Mouse (Mus musculus) adrenal gland, postnatal 10 days (tissue): ENCODE data around the gene Iffo2. TPM values are rescaled to one million over a fixed set of nuclear protein-coding genes. Genes with fewer than 3 reads are reported as not detected.
A peak's percentile ranks its signal among the peaks of the same experiment; 100 is the strongest.

Experiments
- DNase-seq: peaks from one replicate; pipeline ENCODE4 v3.0.0; 2021; ENCODE audit warnings: mixed read lengths
- total RNA-seq, 2 experiments: library from RNA; stranded (reverse); gene quantifications; 2 replicates each; pipeline ENCODE4 v1.2.3; 2021

Iffo2 gene
- total RNA-seq, 2 experiments from 2014 or later: 16.4 to 17.5 TPM

GRCm38 (mm10) chr4:139582346-139582745, 52.0 kb downstream of the Iffo2 start:
- DNase-seq: no peak

GRCm38 (mm10) chr4:139582903-139583302, 52.6 kb downstream of the Iffo2 start:
- DNase-seq: no peak

DNA sequence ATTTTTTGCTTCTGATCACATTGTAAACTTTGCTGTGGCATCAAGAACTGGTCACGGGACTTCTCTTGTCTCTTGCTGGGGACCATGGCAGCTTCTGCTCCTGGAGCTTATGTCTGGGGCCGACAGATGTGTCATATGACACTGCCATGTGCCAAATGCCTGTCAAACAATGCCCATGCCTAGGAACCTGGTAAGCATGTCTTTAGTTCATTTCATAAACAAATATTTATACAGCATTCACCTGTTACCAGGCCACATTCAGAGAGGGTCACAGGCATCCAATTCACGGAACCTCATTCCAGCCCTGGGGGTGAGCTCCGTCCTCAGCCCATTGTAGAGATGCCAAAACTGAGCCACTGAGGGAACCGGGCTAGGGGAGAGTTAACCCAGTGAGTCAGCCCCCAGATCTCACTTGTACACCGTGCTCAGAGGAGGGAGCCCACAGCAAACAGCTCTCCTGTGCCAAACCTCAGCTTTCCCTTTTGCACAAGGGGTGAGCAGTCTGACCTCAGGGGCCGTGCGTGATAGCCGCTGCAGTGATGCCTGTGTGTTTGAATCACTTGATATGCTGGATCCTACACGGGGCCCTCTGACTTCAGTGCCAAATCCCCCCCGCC, 53.4 kb downstream of the Iffo2 start:
- no peak for DNase-seq

DNA sequence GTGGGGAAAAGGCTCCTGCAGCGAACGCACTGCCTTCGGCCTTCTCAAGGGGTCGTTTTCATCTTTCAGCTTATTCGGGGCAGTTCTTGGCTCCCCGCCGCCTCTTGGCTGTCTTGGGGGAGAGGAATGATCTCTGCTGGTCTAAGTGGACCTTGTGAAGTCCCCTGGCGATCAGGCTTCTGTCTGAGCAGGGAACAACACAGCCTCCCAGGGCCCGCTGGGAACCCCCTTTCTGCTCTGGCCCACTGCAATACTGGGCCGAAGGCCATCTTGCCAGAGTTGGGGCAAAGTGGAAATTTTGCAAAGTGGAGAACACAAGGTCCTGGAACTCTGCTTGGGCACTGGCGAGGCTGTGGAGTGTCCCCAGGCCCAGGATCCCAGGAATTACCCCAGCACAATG, 54.4 kb downstream of the Iffo2 start:
- DNase-seq: peak; percentile 74

- DNase-seq: peak; percentile 66
Measured at GRCm38 (mm10) chr4:139585713-139586112, 55.4 kb downstream of the Iffo2 start.

DNA sequence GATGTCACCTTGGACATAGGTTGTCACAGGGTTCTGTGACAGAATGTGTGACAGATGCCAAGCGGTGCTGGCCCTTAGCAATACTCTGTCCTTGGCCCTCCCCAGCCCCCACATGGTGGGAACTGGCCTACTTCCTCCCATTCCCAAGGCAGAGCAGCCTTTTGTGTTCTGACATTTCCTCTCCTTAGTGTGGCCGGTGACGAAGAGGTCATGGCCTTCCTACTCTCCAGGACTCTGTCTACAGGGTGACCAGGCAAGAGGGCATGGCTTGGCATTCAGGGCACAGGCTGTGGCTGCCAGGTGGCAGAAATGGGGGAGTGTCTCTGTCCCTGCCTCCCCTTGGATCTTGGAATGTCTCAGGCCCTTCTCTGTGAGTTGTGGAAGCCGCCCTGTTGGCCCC, 57.0 kb downstream of the Iffo2 start:
- peak; percentile 71 for DNase-seq

DNA sequence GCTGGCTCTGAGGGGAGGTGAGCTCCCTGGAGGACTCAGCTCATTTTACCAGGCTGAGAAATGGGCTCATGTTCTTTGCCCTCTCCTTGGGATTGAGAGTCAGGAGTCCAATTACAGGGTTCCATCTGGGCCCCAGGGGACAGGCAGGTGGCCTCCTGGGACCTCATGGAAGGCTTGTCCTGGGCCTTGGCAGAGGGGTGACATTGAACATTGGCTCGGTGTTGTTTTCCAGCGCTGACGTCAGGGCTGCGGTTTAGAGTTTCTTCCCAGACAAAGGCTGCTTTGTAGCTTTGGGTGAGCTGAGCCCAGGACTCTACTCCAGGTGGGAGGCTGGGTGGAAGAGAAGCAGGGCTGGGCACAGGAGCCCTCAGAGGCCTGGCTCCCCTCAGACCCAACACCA, 57.4 kb downstream of the Iffo2 start:
- peak; percentile 83 for DNase-seq

- no peak for DNase-seq
Measured at GRCm38 (mm10) chr4:139589351-139590027, 59.1 kb downstream of the Iffo2 start.

DNA sequence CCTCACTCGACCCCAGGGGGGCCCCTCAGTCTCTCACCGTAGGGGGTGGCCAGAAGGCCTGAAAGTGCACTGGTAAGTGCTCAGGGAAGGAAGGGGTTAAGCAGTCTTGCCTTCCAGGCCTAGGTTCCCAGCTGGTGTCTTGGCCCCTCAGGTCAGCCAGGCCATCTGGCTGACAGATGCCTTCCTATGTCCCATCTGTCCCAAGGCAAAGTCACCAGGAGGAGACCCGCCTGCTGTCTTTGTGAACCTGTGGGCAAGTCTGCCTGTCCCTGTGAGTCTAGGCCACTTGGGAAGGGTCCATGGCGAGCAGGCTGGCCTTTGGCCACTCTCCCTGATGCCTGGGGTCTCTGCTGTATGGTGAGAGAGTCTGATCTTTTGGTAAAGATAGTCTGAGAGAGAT, 60.1 kb downstream of the Iffo2 start:
- no peak for DNase-seq

DNA sequence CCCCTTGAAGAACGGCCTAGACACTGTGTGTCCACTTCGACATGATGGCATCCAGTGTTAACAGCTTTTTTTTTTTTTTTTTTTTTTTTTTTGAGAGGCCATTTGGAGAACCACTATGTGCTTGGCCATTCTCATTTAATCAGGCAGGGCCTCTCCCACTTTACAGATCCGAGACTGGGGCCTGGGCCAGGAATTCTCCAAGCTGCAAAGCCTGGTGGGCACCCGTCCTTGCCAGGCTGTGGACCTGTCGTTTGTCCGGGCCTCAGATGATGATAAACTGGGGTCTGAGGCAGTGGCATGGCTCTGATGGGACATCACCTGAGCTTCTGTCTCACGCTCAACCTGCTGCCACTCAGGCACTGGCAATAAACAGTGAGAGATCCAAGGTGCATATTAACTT, 62.5 kb downstream of the Iffo2 start:
- DNase-seq: no peak

DNA sequence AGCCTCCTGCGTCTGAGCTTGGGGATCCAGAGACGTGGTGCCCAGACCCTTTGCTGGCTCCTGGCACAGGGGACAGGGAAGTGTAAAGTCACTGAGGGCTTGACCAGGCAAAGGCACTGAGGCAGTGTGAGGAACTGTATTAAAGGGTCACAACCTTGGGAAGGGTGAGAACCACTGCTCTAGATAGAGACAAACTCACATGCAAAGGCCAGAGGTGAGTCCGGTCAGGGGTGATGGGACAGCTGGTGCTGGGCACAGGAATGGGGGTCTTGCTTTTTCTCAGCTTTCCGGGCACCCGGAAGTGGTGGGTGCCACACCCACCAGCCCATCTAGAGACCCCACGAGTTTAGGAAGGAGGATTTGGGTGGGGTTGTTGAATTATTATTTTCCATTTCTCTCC, 63.0 kb downstream of the Iffo2 start:
- DNase-seq: no peak

DNA sequence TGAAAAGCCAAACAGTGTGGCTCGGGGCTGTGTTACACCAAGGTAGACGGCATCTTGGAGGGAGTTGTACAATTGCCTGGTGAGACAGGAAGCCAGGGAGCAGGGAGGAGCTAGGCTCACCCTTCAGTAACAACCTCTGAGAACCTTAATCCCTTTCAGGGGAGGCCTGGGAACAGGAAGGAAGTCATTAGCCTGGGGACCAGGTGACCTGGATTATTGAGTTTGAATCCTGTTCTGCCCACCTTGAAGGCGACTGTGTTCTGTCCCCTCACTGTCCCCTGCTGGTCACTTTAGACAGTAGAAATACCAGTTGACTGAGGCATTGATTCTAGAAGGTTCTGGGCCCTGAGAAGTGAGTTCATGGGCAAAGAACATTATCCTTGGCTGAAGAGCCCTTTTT, 63.7 kb downstream of the Iffo2 start:
- DNase-seq: no peak

DNA sequence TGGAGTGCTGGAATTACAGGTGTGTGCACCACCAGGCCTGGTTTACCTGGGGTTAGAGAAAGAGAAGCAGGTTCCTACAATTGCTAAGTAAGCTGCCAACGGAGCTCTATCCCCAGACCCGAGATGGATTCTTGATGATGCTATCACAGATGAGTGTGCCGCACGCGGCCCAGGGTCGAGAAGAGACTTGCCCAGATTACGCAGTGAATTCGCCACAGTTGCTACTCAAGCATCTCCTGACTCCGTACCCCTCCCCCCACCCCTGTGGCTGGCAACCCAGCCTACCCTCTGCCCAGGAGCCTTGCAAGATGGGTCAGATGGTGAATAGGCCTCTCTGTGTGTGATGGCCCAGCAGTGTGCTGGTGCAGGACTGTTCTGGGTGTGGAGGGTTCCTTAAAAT, 66.4 kb downstream of the Iffo2 start:
- no peak for DNase-seq

- DNase-seq: no peak
Measured at GRCm38 (mm10) chr4:139597286-139598284, 67.2 kb downstream of the Iffo2 start.

DNA sequence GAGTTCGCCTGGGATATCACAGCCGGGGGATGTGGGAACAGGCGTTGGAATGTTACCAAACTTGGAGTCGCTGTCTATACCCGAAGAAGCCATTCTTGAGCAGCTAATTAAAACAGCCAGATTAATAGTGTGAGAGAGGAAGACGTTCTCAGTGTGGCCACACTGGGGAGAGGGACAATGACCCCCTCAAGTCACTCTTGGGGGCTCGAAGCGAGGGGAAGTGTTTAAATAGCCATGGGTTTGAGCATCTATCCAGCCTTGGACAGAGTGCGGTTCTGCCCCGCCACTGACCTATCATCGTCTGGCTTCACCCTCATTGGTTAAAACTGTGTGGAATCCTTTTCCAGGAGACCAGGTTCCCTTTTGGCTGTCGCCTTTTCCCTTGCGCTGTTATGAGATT, 68.0 kb downstream of the Iffo2 start:
- DNase-seq: no peak

DNA sequence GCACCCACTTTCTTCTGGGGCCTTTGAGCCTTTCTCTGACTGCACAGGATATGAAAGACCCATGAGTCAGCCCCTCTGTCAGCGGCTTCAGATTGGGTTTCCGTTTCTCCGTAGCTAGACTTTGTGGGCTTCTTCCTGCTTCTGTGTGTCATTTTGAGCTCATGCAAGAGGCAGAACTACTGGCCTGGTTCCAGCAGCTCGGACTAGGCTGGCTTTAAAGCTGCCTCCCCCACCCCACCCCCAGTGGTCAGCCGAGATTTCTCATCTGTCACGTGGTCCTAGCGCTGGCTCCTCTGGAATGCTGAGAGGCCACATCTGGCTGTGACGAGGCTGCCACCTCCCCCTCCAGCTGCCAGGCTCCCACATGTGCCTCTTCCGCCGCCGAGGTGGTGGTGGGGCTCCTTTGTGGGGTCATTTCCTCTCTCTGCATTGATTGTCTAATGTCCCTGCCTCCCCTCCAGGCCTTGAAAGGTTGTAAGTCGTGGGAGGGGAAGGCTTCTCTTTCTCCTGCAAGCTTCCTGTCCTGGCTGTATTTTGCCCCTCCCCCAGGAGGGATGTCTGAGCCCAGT, 68.7 kb downstream of the Iffo2 start:
- DNase-seq: peak; percentile 94

DNA sequence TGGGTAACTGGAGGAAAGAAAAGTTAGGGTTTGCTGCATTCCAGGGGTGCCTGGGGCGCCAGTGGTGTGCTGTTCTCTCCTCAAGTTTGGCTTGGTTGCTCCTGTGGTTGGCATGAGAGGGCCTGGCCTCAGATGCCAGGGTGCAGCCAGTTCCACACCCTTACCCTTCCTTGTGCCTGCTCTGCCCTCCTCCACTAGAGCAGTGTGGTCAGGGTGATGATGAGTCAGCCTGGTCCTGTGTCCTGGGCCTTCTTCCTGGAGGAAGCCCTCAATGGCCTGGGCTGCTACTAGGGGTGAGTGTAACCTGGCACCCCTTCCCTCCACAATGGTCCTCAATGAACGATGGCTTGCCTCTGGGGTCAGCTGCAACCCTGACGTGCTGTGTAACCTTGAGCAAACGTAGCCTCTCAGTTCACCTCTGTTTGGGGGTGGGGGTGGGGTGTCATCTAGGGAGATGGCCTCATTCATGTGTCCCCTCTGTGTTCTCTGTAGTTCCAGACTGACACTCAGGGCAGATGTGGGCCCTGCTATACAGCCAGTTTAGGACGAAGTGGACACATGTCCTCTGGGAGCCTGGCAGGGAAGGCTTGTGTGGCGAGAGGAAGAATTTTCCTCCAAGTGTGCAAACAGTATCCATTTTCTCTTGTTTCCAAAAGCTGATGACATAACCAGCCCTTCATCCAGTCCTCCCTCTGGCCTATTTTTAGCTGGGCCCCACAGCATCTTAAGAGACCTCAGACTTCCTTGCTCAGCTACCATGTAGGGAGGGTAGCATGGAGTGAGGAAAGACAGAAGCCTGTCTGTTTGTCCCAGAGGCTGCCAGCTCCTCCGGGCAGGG, 71.4 kb downstream of the Iffo2 start:
- no peak for DNase-seq

DNA sequence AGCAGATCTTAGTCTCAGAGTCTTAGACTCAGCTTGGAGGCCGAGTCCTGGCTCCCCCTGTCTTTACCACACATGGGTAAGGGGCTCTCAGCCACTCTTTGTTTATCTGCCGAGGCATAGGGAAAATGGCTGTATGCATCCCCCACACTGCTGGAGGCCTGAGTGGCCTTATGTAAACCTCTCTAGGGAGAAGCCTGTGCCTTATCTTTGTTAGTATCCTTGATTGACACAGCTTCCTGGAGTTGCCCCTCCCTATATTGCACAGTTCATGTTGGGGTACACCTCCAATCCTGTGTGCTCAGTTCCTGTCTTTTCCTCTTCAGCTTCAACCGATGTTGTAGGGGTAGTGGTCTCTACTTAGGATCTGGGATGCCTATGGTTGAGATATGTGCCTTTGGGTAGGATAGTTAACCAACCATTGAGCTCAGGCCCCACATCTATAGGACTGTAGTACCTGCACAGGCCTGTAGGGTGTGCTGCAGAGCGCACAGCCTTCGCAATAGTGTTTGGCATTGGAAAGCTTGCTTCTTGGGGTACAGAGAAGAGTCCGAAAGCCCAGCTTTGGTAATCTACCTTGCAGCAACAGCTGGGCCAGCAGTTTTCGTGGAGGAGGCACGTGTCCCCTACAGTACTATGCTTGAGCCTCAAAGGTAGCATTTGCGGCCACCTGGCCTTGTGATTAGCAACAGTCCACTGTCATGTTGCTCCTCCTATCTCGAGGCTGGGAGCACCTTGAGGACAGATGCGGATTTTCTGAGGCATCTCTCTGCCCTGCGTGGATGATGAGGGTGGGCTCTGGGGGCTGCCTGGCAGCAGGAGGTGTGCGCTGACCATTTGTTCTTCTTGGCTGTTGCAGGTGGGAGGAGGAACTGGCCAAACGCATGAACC, 72.3 kb downstream of the Iffo2 start, which contains the start of gene Gm21969:
Gm21969 (plus strand) TSS at position 830 of the 888 bp plus-strand sequence.
- DNase-seq: peak; percentile 78

- DNase-seq: no peak
Measured at GRCm38 (mm10) chr4:139605216-139605615, 74.9 kb downstream of the Iffo2 start.

- no peak for DNase-seq
Measured at GRCm38 (mm10) chr4:139606732-139607131, 76.4 kb downstream of the Iffo2 start.

DNA sequence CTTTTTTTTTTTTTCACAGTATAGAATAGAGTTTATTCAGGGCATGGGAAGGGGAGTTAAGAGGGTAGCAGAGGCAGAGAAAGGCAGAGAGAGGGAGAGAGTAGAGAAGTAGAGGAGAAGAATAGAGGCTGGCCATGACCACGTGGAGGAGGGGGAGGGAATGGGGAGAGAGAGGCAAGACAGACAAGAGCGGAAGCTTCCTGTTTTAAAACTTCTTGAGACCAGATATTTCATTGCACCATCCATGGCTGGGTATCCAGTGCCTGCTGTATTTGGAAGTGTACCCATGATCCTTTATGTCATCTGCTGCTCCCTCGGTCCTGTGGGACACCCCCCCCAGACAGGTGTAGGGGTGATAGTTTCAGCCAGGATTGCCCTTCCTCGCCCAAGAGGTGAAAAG, 78.6 kb downstream of the Iffo2 start:
- DNase-seq: no peak
